Mouse (Mus musculus) gastrocnemius, postnatal 25 days (tissue): ENCODE data around the gene Slc25a53. TPM values are rescaled to one million over a fixed set of nuclear protein-coding genes. Genes with fewer than 3 reads are reported as not detected.
"Not testable (repeated sequence)": the region's sequence is repeated elsewhere in the genome, so short reads cannot be mapped to it uniquely, and the experiment has no call there.

Experiments
- DNase-seq: peaks from one replicate; pipeline ENCODE4 v3.0.0; 2022
- total RNA-seq, 2 experiments: library from RNA; stranded (reverse); gene quantifications; 1 replicate in 1 of 2; 2 replicates in 1 of 2; pipeline ENCODE4 v1.2.3; 2021

Slc25a53 gene
- total RNA-seq, 2 experiments from 2014 or later: 1.2 to 3.2 TPM

DNA sequence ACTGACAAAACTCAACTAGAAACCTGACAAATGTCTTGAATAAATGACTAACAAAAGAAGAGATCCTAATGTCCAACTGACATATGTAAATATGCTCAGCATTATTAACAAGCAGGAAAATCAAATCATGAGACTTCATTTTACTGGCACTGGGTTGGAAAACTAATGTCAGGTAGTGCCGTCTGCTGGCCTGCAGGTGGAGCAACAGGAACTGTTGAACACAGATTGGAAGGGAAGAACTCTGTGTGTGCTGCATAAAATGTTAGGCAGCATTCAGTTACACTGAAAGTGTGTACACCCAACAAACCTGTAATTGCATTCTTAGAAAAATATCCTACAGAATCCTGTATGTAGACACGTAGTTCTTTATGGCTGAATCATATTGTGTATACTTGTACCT is 78.4 kb downstream of the Slc25a53 start:
- no peak for DNase-seq

DNA sequence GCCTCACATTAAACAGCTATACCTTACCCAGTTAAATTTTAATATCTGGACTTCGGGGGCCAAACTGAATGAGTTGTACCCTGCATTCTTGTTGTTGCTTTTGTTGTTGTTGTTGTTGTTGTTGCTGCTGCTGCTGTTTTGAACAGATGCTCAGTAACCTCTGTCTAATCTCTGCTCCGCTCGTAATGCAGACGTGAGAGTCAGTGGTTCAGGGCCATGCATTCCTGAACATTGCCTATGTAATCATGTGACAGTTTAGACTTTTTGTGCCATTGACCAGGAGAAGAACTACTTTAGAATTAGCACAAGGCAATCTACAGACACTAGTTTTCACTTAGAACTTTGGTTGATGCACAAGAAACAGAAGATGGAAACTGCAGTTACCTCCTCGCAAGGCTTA is 79.8 kb downstream of the Slc25a53 start:
- DNase-seq: not testable (repeated sequence)

DNA sequence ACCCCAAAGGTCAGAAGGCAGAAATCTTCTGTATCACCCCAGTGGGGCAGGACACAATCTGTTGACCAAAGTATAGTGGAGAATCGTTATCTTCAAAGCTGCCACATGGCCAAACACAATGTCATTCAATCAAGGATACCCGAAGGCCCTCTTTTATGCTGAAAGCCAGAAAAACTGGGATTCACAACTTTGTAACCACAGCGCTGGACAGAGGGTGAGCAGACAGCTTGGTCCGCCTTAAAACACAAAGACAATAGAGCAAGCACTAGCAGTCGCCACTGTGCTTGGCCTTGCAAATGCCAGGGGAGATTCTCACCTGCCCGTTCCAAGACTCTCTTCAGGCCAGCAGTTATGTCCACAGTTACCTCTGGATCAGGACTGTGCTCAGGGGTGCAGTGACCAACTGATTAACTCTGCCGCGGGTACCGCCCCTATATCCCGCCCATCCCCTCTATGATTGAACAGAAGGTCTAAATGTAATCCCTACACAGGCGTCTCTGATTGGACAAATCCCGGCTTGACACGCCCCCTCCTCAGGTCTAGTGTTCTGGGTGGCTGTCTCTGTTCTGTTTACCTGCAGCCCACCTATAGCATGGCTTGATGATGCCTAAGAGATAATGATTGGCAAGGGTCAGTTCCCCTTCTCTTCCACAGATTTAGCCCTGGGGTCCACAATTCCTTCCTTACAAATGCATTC is 80.4 kb downstream of the Slc25a53 start:
- DNase-seq: peak; percentile 26

DNA sequence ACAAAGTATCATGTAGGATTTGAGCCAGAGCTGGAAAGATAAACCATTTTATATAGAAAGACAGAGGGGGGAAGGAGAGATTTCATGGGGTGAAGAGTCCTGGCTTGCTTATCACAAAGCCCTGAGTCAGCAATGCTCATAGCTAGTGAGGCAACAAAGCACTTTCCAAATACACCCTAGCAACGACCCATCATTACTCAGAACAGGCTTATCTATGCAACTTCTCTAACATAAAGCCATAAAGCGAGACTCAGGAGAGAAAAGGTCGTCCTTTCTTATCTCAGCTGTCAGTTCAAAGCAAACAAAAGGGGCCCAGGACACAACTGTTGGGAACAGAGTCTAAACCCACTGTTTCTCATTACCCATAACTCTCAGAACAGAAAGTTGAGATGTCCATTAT is 100.1 kb downstream of the Slc25a53 start:
- no peak for DNase-seq

Other genes starting within 250 kb of the Slc25a53 start
- gene Plp1, start 215.6 kb downstream of the Slc25a53 start, total RNA-seq: 1 to 10 TPM; 4.5 to 4.7 TPM
- gene Rab9b, start 169.5 kb downstream of the Slc25a53 start, total RNA-seq: under 1 TPM in 1 of 2 experiments, not detected in 1; 0.13 TPM
- not detected for gene H2bfm, start 111.0 kb downstream of the Slc25a53 start, total RNA-seq
- 1 to 10 TPM; 4.3 to 6.4 TPM for gene Tmsb15b2, start 62.8 kb downstream of the Slc25a53 start, total RNA-seq
- gene Tmsb15l, start 61.4 kb downstream of the Slc25a53 start, total RNA-seq: not detected
- gene Tmsb15b1, start 61.4 kb downstream of the Slc25a53 start, total RNA-seq: 1 to 10 TPM; 1.6 to 5.3 TPM
- gene Zcchc18, start 45.1 kb downstream of the Slc25a53 start, total RNA-seq: not detected
- 1 to 10 TPM; 3.2 to 3.9 TPM for gene Fam199x, start 11.3 kb upstream of the Slc25a53 start, total RNA-seq
- not detected for gene Esx1, start 83.8 kb upstream of the Slc25a53 start, total RNA-seq